Mouse (Mus musculus): Measurements from ENCODE around the gene BC051142. TPM values are rescaled to one million over a fixed set of nuclear protein-coding genes. Genes with fewer than 3 reads are reported as not detected.
A peak's percentile ranks its signal among the peaks of the same experiment; 100 is the strongest.

Gene BC051142
- total RNA-seq (2021) = not detected

GRCm38 (mm10) chr17:34398711-34399393 lies at the start of gene BC051142:
Gene BC051142 (plus strand): TSS chr17:34398820.
- intact Hi-C loops (cut with DNase I) = no loop called here
- peak; percentile 75 for DNase-seq

GRCm38 (mm10) chr17:34349429-34349828 lies 49.2 kb upstream of the BC051142 start:
- intact Hi-C loops (cut with DNase I) = loop anchor here (1.0 to 5.0 kb wide), 2 partner anchors 99 to 177 kb away; no protein-coding TSS in a partner anchor
- DNase-seq = peak; percentile 79 to 86

- intact Hi-C loops (cut with DNase I) = no loop called here
- DNase-seq = no peak
Measured at GRCm38 (mm10) chr17:34354539-34354938, 44.1 kb upstream of the BC051142 start, which contains the start of gene Btnl2. Gene Btnl2 (plus strand): TSS chr17:34354822.

- no peak for DNase-seq
Measured at GRCm38 (mm10) chr17:34354940-34355339, 43.7 kb upstream of the BC051142 start.

DNA sequence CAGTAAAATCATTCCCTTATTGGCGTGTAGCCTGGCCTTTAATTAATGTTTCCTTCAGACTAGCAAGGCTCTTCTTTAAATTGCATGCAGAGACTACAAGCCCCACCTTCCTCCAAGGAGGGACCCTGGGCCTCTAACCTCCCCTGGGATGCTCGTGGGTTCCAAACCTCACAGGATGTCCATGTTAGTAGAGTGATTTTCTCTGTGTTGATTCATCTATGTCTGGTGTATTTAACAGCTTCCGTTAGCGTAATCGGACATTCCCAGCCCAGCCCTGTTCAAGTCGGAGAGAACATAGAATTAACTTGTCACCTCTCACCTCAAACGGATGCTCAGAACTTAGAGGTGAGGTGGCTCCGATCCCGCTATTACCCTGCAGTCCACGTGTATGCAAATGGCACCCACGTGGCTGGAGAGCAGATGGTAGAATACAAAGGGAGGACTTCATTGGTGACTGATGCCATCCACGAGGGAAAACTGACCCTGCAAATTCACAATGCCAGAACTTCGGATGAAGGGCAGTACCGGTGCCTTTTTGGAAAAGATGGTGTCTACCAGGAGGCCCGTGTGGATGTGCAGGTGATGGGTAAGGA lies 35.6 kb upstream of the BC051142 start:
- intact Hi-C loops (cut with DNase I) = no loop called here
- no peak for DNase-seq

More at GRCm38 (mm10) chr17:34354940-34355339, 43.7 kb upstream of the BC051142 start:
- intact Hi-C loops (cut with DNase I) = no loop called here

GRCm38 (mm10) chr17:34363676-34364310 lies 34.8 kb upstream of the BC051142 start:
- intact Hi-C loops (cut with DNase I) = no loop called here

DNA sequence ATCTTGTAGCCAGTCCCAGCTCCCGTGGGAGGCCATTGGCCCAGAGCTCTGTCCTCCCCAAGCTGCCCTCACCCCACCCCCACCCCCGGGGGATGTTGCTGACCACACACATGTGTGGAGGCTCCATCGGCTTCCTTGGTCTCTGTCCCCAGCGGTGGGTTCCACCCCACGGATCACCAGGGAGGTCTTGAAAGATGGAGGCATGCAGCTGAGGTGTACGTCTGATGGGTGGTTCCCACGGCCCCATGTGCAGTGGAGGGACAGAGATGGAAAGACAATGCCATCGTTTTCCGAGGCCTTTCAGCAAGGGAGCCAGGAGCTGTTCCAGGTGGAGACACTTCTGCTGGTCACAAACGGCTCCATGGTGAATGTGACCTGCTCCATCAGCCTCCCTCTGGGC lies 33.6 kb upstream of the BC051142 start:
- intact Hi-C loops (cut with DNase I) = no loop called here
- DNase-seq = no peak

More at GRCm38 (mm10) chr17:34363676-34364310, 34.8 kb upstream of the BC051142 start:
- DNase-seq = no peak

- intact Hi-C loops (cut with DNase I) = no loop called here
- DNase-seq = no peak
Measured at GRCm38 (mm10) chr17:34370563-34370962, 28.1 kb upstream of the BC051142 start.

DNA sequence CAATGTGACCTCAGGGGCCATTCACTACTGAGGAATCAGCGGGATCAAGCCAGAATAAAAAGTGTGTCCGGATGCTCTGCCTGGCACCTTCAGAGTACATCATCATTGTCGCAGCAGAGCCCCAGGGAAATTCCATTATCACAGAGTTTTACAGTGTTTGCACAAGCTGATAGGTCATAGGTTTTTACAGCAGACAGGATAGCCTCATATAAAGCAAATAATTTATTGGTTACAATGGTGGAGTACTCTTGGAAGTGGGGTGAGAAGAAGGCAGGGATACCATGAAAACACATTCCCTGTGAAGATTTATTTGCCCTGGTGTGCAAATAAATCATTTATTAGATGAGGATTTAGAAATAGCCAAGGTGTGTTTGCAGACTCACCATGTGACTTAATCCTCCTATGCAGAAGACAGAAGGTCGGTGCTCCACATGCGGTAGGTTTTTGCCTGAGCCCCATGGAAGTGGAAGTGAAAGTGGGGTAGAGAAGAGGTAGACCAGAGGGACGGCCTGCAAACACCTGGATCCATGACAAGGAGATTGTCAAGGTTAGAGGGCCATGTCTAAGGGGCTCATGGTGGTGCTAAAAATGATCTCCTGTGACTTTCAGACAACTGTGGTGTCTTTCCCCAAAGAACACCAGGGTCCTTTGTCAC lies 25.4 kb upstream of the BC051142 start:
- intact Hi-C loops (cut with DNase I) = no loop called here
- DNase-seq = no peak

DNA sequence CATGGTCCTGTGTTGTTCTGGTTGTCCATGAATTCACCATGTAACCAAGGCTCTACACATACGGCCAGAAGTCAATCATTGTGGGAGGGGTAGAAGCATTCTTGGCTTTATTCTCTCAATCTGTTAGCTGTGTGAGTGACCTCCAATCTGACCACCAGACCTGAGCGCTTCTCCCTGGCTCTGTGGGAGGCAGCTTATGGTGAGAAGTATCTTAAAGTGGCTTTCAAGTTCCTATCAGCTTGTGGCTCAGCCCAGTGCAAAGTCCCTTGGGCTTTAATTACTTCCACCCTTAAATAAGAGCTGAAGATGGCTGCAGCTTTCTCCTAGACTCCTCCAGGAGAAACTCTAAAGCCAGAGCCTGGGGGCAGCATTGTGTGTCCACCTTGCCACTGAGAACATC lies 21.8 kb upstream of the BC051142 start, which contains the start of gene Btnl1:
Btnl1 (plus strand) TSS at position 286 of the 400 bp plus-strand sequence.
- DNase-seq = no peak
- intact Hi-C loops (cut with DNase I) = no loop called here

DNA sequence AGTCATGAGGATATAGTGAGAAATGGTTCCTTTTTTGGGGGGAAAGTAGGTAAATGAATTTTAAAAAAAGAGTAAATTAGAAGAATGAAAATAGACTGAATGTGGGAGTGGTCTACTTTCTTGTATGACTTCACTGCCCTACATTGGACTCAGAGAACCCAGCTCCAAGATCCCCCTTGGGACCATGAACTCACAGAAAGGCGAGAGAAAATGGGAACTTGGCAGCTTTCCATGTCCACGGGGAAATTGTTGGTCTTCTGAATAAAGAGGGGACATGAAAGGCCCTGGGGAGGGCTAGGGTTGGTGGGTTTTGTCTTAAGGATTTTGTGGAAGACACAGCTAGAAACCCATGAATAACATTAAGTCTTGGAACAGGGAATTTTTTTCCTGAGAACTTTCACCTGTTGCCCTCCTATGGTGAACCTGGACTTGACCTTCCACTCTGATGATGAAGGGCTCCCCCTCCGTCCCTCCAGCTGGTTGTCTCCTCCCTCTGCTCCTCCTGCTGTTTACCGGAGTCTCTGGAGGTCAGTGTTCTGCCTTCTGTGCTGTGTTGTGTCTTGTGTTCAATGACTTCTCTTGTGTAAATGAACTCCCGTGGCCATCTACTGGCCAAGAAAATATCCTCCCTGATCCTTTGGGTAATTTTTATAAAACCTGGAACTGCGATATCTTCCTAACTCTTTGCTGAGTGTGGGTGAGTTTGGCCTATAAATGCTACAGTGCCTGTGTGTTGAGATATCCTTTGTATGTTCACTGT lies 21.0 kb upstream of the BC051142 start:
- intact Hi-C loops (cut with DNase I) = no loop called here
- DNase-seq = no peak

GRCm38 (mm10) chr17:34378716-34379115 lies 19.9 kb upstream of the BC051142 start:
- intact Hi-C loops (cut with DNase I) = no loop called here
- DNase-seq = no peak

GRCm38 (mm10) chr17:34379451-34379850 lies 19.2 kb upstream of the BC051142 start:
- DNase-seq = no peak
- intact Hi-C loops (cut with DNase I) = no loop called here

DNA sequence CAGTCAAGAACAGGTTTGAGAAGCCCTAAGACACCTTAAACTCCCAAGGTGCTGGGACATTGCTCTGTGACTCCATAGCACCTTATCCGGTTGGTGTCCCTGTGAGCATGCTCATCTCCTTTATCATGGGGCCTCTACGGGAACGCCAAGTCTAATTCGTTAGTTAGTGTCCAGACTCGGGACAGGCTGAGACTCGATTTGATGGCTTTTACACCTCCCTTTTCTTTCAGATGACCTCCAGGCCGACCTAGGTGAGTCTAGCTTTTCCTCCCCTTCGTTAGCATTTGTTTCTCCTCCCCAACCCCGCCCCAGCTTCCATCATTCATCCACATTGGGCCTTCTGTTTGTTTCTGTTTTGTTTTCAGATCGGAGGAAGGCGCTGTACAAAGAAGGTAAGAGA lies 16.7 kb upstream of the BC051142 start:
- intact Hi-C loops (cut with DNase I) = no loop called here

GRCm38 (mm10) chr17:34383212-34383611 lies 15.4 kb upstream of the BC051142 start:
- intact Hi-C loops (cut with DNase I) = no loop called here
- DNase-seq = peak in 1 of 2 experiments; percentile 23

More for the DNA sequence above, 16.7 kb upstream of the BC051142 start:
- no peak for DNase-seq

GRCm38 (mm10) chr17:34384699-34385098 lies 13.9 kb upstream of the BC051142 start:
- intact Hi-C loops (cut with DNase I) = no loop called here
- no peak for DNase-seq

DNA sequence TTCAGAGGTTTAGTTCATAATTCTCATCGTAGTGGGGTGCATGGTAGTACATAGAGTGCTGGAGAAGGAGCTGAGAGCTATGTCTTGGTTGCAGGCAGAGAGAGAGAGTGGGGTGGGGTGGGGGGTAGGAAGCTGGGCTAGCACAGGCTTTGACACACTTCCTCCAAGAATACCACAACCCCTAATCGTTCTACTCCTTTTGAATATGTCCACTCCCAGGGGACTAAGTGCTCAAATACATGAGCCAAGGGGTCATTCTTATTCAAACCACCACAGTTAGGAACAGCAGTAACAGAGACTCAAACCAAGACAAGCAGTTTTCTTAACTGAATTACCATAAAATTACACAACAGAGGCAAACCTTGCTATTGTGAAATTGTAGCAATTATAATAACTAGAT lies 12.0 kb upstream of the BC051142 start:
- intact Hi-C loops (cut with DNase I) = no loop called here
- DNase-seq = no peak

- intact Hi-C loops (cut with DNase I) = loop anchor here (2.0 kb wide), 1 partner anchor 22 kb away; no protein-coding TSS in a partner anchor
- DNase-seq = peak in 1 of 2 experiments; percentile 41
Measured at GRCm38 (mm10) chr17:34388513-34388912, 10.1 kb upstream of the BC051142 start.

- intact Hi-C loops (cut with DNase I) = no loop called here
- no peak for DNase-seq
Measured at GRCm38 (mm10) chr17:34391507-34391906, 7.1 kb upstream of the BC051142 start.

DNA sequence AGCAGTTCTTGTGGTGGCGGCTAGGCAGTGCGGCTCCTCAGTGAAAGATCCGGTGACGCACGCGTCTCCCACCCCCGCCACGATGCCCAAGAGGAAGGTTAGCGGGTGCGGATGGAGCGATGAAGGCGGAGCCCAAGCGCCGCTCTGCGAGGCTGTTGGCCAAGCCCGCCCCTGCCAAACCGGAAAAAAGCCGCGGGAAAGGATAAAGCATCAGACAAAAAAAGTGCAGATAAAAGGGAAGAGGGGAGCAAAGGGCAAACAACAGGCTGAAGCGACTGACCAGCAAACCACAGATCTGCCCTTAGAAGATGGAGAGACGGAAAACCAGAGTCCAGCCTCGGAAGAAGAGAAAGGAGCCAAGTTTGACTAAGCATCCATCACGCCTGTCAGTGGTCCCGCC lies 6.3 kb upstream of the BC051142 start:
- peak; percentile 15 to 38 for DNase-seq
- intact Hi-C loops (cut with DNase I) = no loop called here
